Mouse (Mus musculus) myocyte (in vitro differentiated cells): ENCODE measurements at regions not wholly inside any gene's neighbourhood (a gene's known extent, or its start where the extent isn't known, plus 50 kb on each side); places are given as distances from the start of the nearest gene placed in this dataset.

Experiments used
- CEBPB ChIP-seq: IDR thresholded peaks from 2 replicates; pipeline ENCODE4 v1.6.1; 2011; ENCODE audit warnings: mild to moderate bottlenecking, moderate library complexity; ENCODE audit not compliant: poor library complexity, insufficient read depth, severe bottlenecking
- E2F4 ChIP-seq: IDR thresholded peaks from one replicate; pipeline ENCODE4 v1.6.1; 2011; ENCODE audit warnings: mild to moderate bottlenecking, control low read depth, moderate library complexity; ENCODE audit not compliant: insufficient read depth
- MAX ChIP-seq: IDR thresholded peaks from one replicate; pipeline ENCODE4 v1.6.1; 2011; ENCODE audit warnings: low read depth, mild to moderate bottlenecking, control low read depth
- MYOD1 ChIP-seq, 3 experiments: IDR thresholded peaks; one replicate each; pipeline ENCODE4 v1.6.1; 2011; ENCODE audit warnings: control low read depth in 2 of 3, low read depth in 2 of 3, mild to moderate bottlenecking in 2 of 3, moderate library complexity in 1 of 3; ENCODE audit not compliant: insufficient read length in 2 of 3, control insufficient read depth in 1 of 3
- MYOG ChIP-seq, 3 experiments: IDR thresholded peaks; one replicate each; pipeline ENCODE4 v1.6.1; 2011; ENCODE audit warnings: control low read depth in 2 of 3, low read depth in 2 of 3, mild to moderate bottlenecking in 2 of 3; ENCODE audit not compliant: insufficient read length in 2 of 3, control insufficient read depth in 1 of 3, insufficient read depth in 1 of 3
- POLR2A ChIP-seq: IDR thresholded peaks from one replicate; pipeline ENCODE4 v1.6.1; 2011; ENCODE audit warnings: low read depth, mild to moderate bottlenecking, control low read depth, moderate library complexity; ENCODE audit not compliant: insufficient read length
- POLR2AphosphoS2 ChIP-seq: IDR thresholded peaks from one replicate; pipeline ENCODE4 v1.6.1; 2011; ENCODE audit warnings: low read depth, control low read depth; ENCODE audit not compliant: insufficient read length
- REST ChIP-seq: IDR thresholded peaks from one replicate; pipeline ENCODE4 v1.6.1; 2011; ENCODE audit warnings: mild to moderate bottlenecking, control low read depth, moderate library complexity; ENCODE audit not compliant: insufficient read depth, insufficient read length
- SRF ChIP-seq: IDR thresholded peaks from one replicate; pipeline ENCODE4 v1.6.1; 2011; ENCODE audit warnings: low read depth; ENCODE audit not compliant: control insufficient read depth, insufficient read length
- TCF12 ChIP-seq: IDR thresholded peaks from one replicate; pipeline ENCODE4 v1.6.1; 2011; ENCODE audit warnings: mild to moderate bottlenecking, control low read depth; ENCODE audit not compliant: poor library complexity, insufficient read depth, severe bottlenecking
- TCF3 ChIP-seq: IDR thresholded peaks from one replicate; pipeline ENCODE4 v1.6.1; 2011; ENCODE audit warnings: low read depth, control low read depth; ENCODE audit not compliant: insufficient read length
- USF1 ChIP-seq: IDR thresholded peaks from one replicate; pipeline ENCODE4 v1.6.1; 2011; ENCODE audit warnings: low read depth, mild to moderate bottlenecking, control low read depth, moderate library complexity

GRCm38 (mm10) chr1:42773851-42774464 lies 77.1 kb upstream of the Mrps9 start:
- TF ChIP-seq POLR2A (no peak), USF1 (no peak), POLR2AphosphoS2 (no peak), CEBPB (no peak), TCF3 (no peak), E2F4 (no peak), TCF12 (no peak), REST (no peak), MYOG (IDR thresholded peaks at IDR 0.05; ENCODE audit: control insufficient read depth in 1 of 3, insufficient read depth in 1 of 3, insufficient read length in 2 of 3, low read depth in 2 of 3) (no peak), MAX (no peak), MYOD1 (IDR thresholded peaks at IDR 0.05; ENCODE audit: control insufficient read depth in 1 of 3, insufficient read length in 2 of 3, low read depth in 2 of 3) (no peak), SRF (no peak)
